Mouse (Mus musculus) MEL (cell line): ENCODE measurements around the gene Otud7b.
A peak's percentile ranks its signal among the peaks of the same experiment; 100 is the strongest.

Source experiments
- CHD1 ChIP-seq: IDR thresholded peaks from 2 replicates; pipeline ENCODE4 v1.6.1; 2012; ENCODE audit warnings: low read depth, mild to moderate bottlenecking, inconsistent platforms, low read length, improper control_type of control experiment
- CTCF ChIP-seq, 3 experiments: IDR thresholded peaks in 2 of 3; conservative IDR thresholded peaks in 1 of 3; 2 replicates each; pipeline ENCODE4 v1.5.1; 2011 to 2012; ENCODE audit warnings: low read length in 3 of 3, low read depth in 2 of 3, mild to moderate bottlenecking in 2 of 3, improper control_type of control experiment in 1 of 3, inconsistent platforms in 1 of 3, mixed read lengths in 1 of 3, moderate library complexity in 1 of 3; ENCODE audit not compliant: control insufficient read depth in 1 of 3, insufficient read depth in 1 of 3, poor library complexity in 1 of 3, severe bottlenecking in 1 of 3
- EP300 ChIP-seq, 2 experiments: IDR thresholded peaks; 2 replicates each; pipeline ENCODE4 v1.6.1; 2011; ENCODE audit warnings: improper control_type of control experiment in 2 of 2, low read length in 2 of 2, low read depth in 1 of 2, mild to moderate bottlenecking in 1 of 2
- GATA1 ChIP-seq: IDR thresholded peaks from 2 replicates; pipeline ENCODE4 v1.6.1; 2011; ENCODE audit warnings: low read depth, low read length, improper control_type of control experiment
- JUND ChIP-seq: IDR thresholded peaks from 2 replicates; pipeline ENCODE4 v1.6.1; 2011; ENCODE audit warnings: low read depth, mild to moderate bottlenecking, improper control_type of control experiment, low read length
- MAZ ChIP-seq: IDR thresholded peaks from 2 replicates; pipeline ENCODE4 v1.6.1; 2012; ENCODE audit warnings: low read depth, mild to moderate bottlenecking, inconsistent platforms, low read length, improper control_type of control experiment
- NELFE ChIP-seq: IDR thresholded peaks from 2 replicates; pipeline ENCODE4 v1.6.1; 2011; ENCODE audit warnings: low read depth, low read length, improper control_type of control experiment
- POLR2A ChIP-seq, 2 experiments: IDR thresholded peaks; 2 replicates each; pipeline ENCODE4 v1.6.1; 2011 to 2012; ENCODE audit warnings: low read length in 2 of 2, mild to moderate bottlenecking in 2 of 2, control low read depth in 1 of 2, improper control_type of control experiment in 1 of 2, low read depth in 1 of 2, moderate library complexity in 1 of 2; ENCODE audit not compliant: control insufficient read depth in 1 of 2, insufficient read depth in 1 of 2, poor library complexity in 1 of 2
- SMC3 ChIP-seq: IDR thresholded peaks from 2 replicates; pipeline ENCODE4 v1.6.1; 2011; ENCODE audit warnings: low read depth, low read length, improper control_type of control experiment
- TCF12 ChIP-seq: IDR thresholded peaks from 2 replicates; pipeline ENCODE4 v1.6.1; 2014; ENCODE audit warnings: low read depth, mild to moderate bottlenecking, inconsistent platforms, low read length, improper control_type of control experiment, moderate library complexity
- UBTF ChIP-seq: IDR thresholded peaks from 2 replicates; pipeline ENCODE4 v1.6.1; 2012; ENCODE audit warnings: low read depth, mild to moderate bottlenecking, inconsistent platforms, low read length, improper control_type of control experiment, moderate library complexity, borderline replicate concordance; ENCODE audit not compliant: insufficient read depth

- TF ChIP-seq POLR2A (IDR thresholded peaks at IDR 0.05; ENCODE audit: control insufficient read depth in 1 of 2, insufficient read depth in 1 of 2, low read depth in 1 of 2, low read length in 2 of 2, poor library complexity in 1 of 2) = no peak
- no peak for TF ChIP-seq TCF12
- TF ChIP-seq MAZ = peak; percentile 51
- 0 out of 2 replicates have a peak, but pooled peaks have one; percentile 23 for TF ChIP-seq NELFE
- TF ChIP-seq JUND = no peak
- TF ChIP-seq UBTF = no peak
- no peak for TF ChIP-seq CTCF (IDR thresholded peaks at IDR 0.05 in 2 of 3, conservative IDR thresholded peaks at IDR 0.05 in 1 of 3; ENCODE audit: control insufficient read depth in 1 of 3, insufficient read depth in 1 of 3, low read depth in 2 of 3, low read length in 3 of 3, poor library complexity in 1 of 3, severe bottlenecking in 1 of 3)
- no peak for TF ChIP-seq GATA1
- 0 out of 2 replicates have a peak, but pooled peaks have one; percentile 80 for TF ChIP-seq CHD1
- no peak for TF ChIP-seq EP300 (IDR thresholded peaks at IDR 0.05; ENCODE audit: low read depth in 1 of 2, low read length in 2 of 2)
- no peak for TF ChIP-seq SMC3
These were observed 22.2 kb upstream of the Otud7b start for GRCm38 (mm10) chr3:96082100-96082499.
